Mouse (Mus musculus) right cerebral cortex, postnatal 25 days (tissue): ENCODE measurements at regions not wholly inside any gene's neighbourhood (a gene's known extent, or its start where the extent isn't known, plus 50 kb on each side); places are given as distances from the start of the nearest gene placed in this dataset.
A peak's percentile ranks its signal among the peaks of the same experiment; 100 is the strongest.

ENCODE experiments used
- DNase-seq: peaks from one replicate; pipeline ENCODE4 v3.0.0; 2022

DNA sequence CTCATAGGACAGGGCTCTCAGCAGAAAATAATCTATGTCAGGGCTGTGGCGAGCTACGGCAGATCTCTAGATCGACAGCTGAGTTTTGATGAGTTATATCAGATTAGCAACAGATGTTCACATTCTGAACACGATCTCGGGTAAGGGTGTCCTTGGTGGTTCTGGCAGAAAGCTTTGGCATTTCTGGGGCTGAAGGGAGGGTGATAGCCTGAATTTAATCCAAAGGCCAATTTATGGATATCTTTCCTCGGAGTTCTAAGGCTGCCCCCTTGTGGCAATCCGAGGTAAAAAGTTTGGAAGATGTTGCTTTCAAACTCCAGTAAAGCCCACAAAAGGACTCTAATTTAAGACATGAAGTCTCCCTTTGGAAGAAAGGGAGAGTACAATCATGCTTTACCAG is 101.3 kb upstream of the Luzp2 start:
- peak; percentile 34 for DNase-seq

DNA sequence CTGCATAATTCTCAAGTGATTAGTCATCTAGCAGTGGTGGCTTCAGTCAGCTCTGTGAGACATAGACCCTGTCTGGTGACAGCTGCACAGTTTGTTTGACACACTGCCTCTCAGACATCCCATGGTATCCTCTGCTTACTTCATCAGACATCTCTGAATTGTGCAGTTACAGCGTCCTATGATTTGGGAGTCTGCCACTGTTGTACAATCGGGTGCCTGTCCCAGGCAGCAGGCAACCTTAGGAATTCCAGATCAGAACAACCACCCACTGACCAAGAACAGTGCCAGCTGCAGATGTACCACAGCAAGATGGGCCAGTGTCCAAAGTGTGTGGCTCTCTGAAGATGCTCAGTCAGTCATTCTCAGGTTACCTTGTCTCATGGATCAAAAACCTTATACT is 100.4 kb upstream of the Luzp2 start:
- no peak for DNase-seq

DNA sequence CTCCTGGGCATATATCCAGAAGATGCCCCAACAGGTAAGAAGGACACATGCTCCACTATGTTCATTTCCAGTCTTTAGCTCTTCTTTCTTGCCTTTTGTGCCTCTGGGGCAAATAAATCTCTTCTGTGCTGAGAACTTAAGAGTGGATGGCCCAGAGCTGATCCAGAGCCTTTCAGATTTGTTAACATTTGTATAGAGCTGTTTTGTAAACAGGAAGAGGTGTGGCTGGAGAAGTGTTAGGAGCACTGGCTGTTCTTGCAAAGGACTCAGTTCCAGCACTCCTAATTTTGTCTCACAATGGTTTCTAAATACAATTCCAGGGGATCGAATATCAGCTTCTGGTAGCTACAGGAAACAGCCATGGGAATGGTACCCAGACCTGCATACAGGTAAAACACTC is 68.0 kb upstream of the Luzp2 start:
- DNase-seq, result no peak

DNA sequence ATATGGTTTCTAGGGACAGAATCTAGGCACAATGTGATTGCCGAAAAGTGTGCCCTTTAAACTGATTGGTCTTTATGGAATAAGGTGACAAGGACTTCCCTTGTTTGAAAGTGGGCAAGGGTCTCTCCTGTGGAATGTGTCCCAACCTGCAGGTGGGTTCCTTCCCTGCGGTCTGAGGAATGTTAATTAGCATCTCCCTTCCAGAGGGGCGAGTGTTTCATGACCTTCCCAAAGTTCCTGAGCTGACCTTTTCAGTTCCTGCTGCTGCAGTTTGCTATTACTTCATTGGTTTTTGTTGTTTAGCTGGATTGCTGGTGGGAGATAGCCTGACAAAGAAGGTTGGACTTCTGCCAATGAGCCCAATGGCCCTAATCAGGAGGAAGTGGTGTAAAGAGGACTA is 66.6 kb upstream of the Luzp2 start:
- DNase-seq, result no peak

DNA sequence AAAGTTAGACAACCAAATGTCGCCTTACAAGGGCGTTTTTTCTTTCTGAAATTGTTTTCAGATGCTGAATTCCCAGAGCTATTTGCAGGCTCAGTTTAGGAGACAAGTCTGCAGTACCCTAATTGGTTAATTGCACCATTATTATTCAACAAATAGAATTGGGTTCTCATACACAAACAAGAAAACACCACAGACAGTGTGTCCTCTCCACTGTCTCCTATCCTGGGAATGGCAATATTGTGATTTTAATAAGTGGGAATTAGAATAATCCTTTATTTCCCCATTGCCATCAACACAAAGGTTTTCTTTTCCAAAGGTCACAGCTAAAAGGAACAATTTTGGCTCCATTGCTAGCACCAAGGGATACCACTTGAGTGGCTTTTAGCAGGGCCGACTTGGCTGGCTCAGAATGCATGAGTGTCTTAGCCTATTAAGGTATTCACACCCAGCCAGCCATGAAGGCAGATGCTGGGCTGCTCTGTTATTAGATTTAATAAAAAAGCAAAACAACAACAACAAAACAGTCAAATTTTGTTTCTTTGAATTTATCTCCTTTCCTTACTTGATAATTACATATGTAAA is 53.3 kb upstream of the Luzp2 start:
- DNase-seq, result no peak

DNA sequence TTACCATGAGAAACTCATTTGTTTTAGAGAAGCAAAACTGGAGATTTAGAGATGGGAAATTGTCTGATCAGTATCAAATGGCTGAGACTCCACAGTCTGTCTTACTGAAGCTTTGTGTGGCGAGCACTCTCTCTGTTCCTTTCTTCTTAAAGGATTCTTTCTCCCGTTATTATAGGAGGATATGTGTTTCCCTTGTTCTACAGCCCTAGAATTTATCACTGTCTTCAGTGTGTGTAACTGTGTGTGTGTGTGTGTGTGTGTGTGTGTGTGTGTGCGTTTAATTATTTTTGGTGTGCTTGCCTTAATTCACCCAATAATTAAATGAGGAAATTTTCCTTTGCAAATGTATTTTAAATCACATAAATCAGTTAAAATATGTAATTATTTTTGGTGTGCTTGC is 52.7 kb upstream of the Luzp2 start:
- DNase-seq, result no peak

DNA sequence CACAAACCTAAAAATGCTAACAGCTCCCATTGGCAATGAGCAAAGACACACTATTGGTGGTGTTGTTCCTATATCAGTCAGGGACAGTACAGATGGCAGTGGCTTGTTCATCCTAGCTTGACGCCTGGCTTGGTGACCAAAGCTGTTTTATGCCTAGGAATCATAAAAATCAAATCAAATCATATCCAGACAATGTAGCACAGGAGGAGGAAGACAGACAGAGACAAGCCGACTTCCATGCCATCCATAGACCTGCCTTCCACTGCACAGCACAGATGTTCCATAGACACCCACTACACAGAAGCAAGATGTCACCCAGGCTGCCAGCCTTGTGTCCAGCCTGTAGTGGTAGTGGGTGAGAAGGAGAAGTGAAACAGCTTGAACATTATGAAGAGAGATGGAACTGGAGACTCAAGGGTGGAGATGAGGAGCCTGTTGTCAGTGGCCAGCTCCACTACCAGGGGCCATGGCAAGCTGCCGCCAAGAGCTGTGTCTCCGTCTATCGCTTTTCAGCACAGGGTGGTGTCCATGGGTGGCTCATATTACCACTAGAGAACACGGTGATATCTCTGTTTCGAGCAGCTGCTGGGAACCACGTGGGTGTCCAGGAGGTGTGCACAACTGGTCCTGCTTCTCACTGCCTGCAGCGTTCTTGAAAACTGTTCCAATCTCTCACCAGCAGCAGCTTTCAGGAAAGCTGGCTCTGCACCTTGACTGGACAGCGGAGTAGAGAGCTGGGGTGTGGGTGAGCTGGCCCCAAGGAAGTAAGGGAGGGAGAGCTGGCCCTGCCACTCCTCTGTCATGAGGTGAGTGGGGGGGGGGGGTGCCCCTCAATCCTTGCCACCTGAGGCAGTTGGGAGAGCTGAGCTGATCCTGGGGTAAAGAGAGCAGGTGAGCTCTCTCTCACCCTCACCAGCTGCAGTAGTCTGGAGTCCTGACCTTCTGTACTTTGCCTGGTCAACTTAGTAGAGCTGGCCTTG is 51.5 kb upstream of the Luzp2 start:
- no peak for DNase-seq
